Mouse (Mus musculus) thymus, adult 2 months (tissue): ENCODE results near the gene Ins2.

ENCODE experiments used
- CTCF ChIP-seq: fragments of 200-500 bp; IDR thresholded peaks from 2 replicates; pipeline ENCODE4 v1.5.1; 2012; ENCODE audit warnings: mild to moderate bottlenecking, control low read depth, low read length, moderate library complexity, borderline replicate concordance; ENCODE audit not compliant: control insufficient read depth, poor library complexity, insufficient read depth; ENCODE audit errors: extremely low read depth
- POLR2A ChIP-seq: fragments of 200-500 bp; IDR thresholded peaks from 2 replicates; pipeline ENCODE4 v1.6.1; 2012; ENCODE audit warnings: mild to moderate bottlenecking, low read length, control low read depth, moderate library complexity; ENCODE audit not compliant: control insufficient read depth, poor library complexity, insufficient read depth; ENCODE audit errors: extremely low read depth

GRCm38 (mm10) chr7:142660651-142660945, 82.6 kb downstream of the Ins2 start:
- TF ChIP-seq POLR2A: no peak
- no peak for TF ChIP-seq CTCF
